Mouse (Mus musculus) midbrain, embryonic 14.5 days (tissue): ENCODE measurements around the gene Mgl2. TPM values are rescaled to one million over a fixed set of nuclear protein-coding genes. Genes with fewer than 3 reads are reported as not detected.
A peak's percentile ranks its signal among the peaks of the same experiment; 100 is the strongest.
"Not testable (repeated sequence)": the region's sequence is repeated elsewhere in the genome, so short reads cannot be mapped to it uniquely, and the experiment has no call there.

ENCODE experiments used
- ATAC-seq: fragments of 200-750 bp; cut with Nextera tagmentation; 2 replicates; pipeline ENCODE4 v1.8.0; 2017; ENCODE audit warnings: moderate number of reproducible peaks, moderate library complexity; ENCODE audit not compliant: low FRiP score, low TSS enrichment
- DNase-seq: peaks from one replicate; pipeline ENCODE4 v3.0.0-alpha.2; 2015
- H3K27ac ChIP-seq: fragments of 300-500 bp; sonication (generic); replicated peaks from 2 replicates; pipeline ENCODE4 v1.5.1; 2014; ENCODE audit warnings: mild to moderate bottlenecking, low read depth, low read length, moderate library complexity
- H3K27me3 ChIP-seq: fragments of 300-500 bp; sonication (generic); 2 replicates; pipeline ENCODE4 v1.6.1; 2014; ENCODE audit warnings: low read length, control low read depth, mixed read lengths; ENCODE audit not compliant: control insufficient read depth, insufficient read depth
- H3K36me3 ChIP-seq: fragments of 300-500 bp; sonication (generic); 2 replicates; pipeline ENCODE4 v1.6.1; 2014; ENCODE audit warnings: low read length, control low read depth; ENCODE audit not compliant: control insufficient read depth, insufficient read depth
- H3K4me1 ChIP-seq: fragments of 300-500 bp; sonication (generic); 2 replicates; pipeline ENCODE4 v1.6.1; 2014; ENCODE audit warnings: mild to moderate bottlenecking, antibody characterized with exemption, low read length, control low read depth; ENCODE audit not compliant: control insufficient read depth, insufficient read depth
- H3K4me2 ChIP-seq: fragments of 300-500 bp; sonication (generic); 2 replicates; pipeline ENCODE4 v1.6.1; 2014; ENCODE audit warnings: mild to moderate bottlenecking, low read length, moderate library complexity
- H3K4me3 ChIP-seq: fragments of 300-500 bp; sonication (generic); replicated peaks from 2 replicates; pipeline ENCODE4 v1.5.1; 2014; ENCODE audit warnings: low read depth, low read length
- H3K9ac ChIP-seq: fragments of 300-500 bp; sonication (generic); replicated peaks from 2 replicates; pipeline ENCODE4 v1.6.1; 2014; ENCODE audit warnings: mild to moderate bottlenecking, low read length, moderate library complexity
- H3K9me3 ChIP-seq: fragments of 300-500 bp; sonication (generic); 2 replicates; pipeline ENCODE4 v1.6.1; 2016; ENCODE audit warnings: low read length, control low read depth, mixed read lengths; ENCODE audit not compliant: control insufficient read depth
- whole genome bisulfite sequencing: fragments of 180-500 bp; shearing (Covaris S2); extraction: QIAGEN DNeasy Blood & Tissue Kit; methylation state at CpG from one replicate; pipeline ENCODE4 v1.1.7; 2014; 5-methylcytosine and 5-hydroxymethylcytosine counted together
- polyA plus RNA-seq: library from polyadenylated mRNA; unstranded; fragments of >200 nt; fragmentation: Nextera tagmentation; extraction: Ambion mirVana; gene quantifications from 2 replicates; pipeline ENCODE4 v1.2.1, GENCODE M21; 2014

Gene Mgl2
- polyA plus RNA-seq, 1 experiment from 2014 or later: 0.75 TPM

DNA sequence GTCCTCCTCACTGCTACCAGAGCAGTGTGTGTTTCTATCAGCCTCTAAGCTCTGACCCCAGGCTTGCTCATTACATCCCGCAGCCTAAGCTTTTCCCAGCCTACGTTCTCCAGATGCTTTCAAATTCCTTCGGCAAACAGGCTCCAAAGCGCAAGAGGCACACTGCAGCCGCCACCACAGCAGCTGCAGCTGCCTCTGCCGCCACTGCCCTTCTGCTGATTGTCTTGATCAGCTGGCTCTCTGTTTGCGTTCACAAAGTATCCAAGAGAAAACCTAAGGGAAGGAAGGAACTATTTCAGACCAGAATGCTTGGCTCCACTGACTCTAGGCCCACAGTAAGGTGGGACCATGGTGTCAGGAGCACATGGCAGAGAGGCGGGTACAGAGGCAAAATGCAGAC, 23.0 kb upstream of the Mgl2 start:
- ATAC-seq (no peak), DNase-seq (no peak)
- Histone ChIP-seq H3K9me3 (no peaks in the 10 kb centered on the region), H3K4me3 (no peak overlapping the region), H3K4me1 (no peaks in the 10 kb centered on the region), H3K27ac (no peak overlapping the region), H3K9ac (no peak overlapping the region), H3K27me3 (no peaks in the 10 kb centered on the region), H3K36me3 (no peaks in the 10 kb centered on the region), H3K4me2 (no peak overlapping the region)
- 67% methylated on average over 8 of the region's 8 CpGs for WGBS

DNA sequence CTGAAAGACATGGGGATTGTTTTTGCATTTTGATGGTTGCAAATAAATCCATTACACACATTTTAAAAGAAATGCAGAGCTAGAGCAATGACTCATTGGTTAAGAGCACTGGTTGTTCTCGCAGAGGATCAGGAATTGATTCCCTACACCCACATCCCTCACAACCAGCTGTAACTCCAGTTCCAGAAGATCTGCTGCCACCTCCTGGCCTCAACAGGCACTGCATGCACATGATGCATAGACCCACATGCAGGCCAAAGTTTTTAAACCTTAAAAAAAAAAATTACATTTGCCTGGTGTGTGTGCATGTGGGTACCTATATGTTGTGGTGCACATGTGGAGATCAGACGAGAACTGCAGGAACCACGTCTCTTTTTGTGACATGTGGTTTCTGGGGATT, 20.0 kb upstream of the Mgl2 start:
- no peaks in the 10 kb centered on the region for H3K9me3 ChIP-seq
- DNase-seq (peak; percentile 27), ATAC-seq (no peak)
- H3K4me1 ChIP-seq: no peaks in the 10 kb centered on the region
- WGBS: 71% methylated on average over 3 of the region's 3 CpGs
- H3K4me3 ChIP-seq: no peak overlapping the region
- H3K27me3 ChIP-seq: no peaks in the 10 kb centered on the region
- H3K27ac ChIP-seq: no peak overlapping the region
- H3K9ac ChIP-seq: no peak overlapping the region
- H3K4me2 ChIP-seq: no peak overlapping the region
- H3K36me3 ChIP-seq: no peaks in the 10 kb centered on the region

DNA sequence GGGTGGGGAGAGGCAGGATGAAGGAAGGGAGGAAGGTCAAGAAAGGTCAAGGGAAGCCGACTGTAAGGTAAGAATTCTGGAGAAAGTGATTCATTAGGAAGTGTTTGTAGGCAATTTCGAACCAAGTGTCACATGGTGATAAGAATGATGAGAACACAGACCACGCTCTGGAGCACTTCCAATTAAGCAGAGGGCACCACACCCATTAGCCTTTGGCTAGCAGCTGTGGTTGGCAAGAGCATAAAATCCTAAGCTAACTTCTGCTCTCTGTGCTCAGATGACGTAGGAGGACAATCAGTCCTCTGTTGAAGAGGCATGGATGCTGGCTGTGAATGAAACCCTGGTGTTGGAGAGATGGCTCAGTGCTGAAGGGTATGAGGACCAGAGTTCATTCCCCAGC, 15.6 kb upstream of the Mgl2 start:
- H3K36me3 ChIP-seq: no peaks in the 10 kb centered on the region
- no peak overlapping the region for H3K9ac ChIP-seq
- no peaks in the 10 kb centered on the region for H3K4me1 ChIP-seq
- no peak overlapping the region for H3K27ac ChIP-seq
- H3K9me3 ChIP-seq: no peaks in the 10 kb centered on the region
- no peak overlapping the region for H3K4me3 ChIP-seq
- DNase-seq (no peak), ATAC-seq (no peak)
- H3K4me2 ChIP-seq: no peak overlapping the region
- WGBS: 82% methylated on average over 4 of the region's 4 CpGs
- no peaks in the 10 kb centered on the region for H3K27me3 ChIP-seq

DNA sequence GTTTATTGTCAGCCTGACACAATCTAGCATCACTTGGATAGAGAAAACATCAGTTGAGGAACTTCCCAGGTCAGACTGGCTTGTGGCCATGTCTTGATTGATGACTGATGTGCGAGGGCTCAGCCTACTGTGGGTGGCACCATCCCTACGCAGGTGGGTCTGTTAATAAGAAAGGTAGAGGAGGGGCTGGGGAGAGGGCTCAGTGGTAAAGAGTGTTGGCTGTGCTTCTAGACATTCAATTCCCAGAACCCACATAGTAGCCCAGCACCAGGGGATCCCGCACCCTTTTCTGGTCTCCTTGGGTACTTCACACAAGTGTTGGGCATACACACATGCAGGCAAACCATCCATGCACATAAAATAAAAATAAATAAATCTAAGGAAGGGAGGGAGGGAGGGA, 14.2 kb upstream of the Mgl2 start:
- Histone ChIP-seq H3K27ac (no peak overlapping the region), H3K9ac (no peak overlapping the region), H3K9me3 (peaks cover 8% of the 10 kb centered on the region; the same call in 1 of the 2 replicates), H3K36me3 (no peaks in the 10 kb centered on the region), H3K4me3 (no peak overlapping the region), H3K27me3 (no peaks in the 10 kb centered on the region), H3K4me1 (no peaks in the 10 kb centered on the region), H3K4me2 (no peak overlapping the region)
- no peak for DNase-seq
- ATAC-seq: no peak
- WGBS: 96% methylated on average over 3 of the region's 3 CpGs

DNA sequence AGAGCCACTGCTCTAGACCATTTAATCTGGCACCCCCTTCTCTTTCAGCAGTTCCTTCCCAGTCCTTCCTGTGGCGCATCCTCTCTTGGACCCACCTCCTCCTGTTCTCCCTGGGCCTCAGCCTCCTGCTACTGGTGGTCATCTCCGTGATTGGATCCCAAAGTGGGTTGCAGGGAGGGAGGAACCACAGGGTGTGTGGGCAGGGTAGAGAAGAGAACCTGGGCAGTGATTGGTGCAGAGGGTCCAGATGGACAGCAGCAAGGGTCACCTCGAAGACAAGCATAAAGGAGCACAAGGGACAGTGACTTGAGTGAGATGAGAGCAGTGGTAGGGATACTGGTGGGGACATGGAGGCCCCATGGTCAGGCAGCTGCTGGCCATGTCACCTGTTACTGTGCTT, 4.9 kb downstream of the Mgl2 start:
- 75% methylated on average over 3 of the region's 3 CpGs for WGBS
- not testable (repeated sequence) for H3K4me1 ChIP-seq, H3K4me3 ChIP-seq, H3K27me3 ChIP-seq, H3K9ac ChIP-seq, DNase-seq, H3K27ac ChIP-seq, H3K4me2 ChIP-seq, H3K9me3 ChIP-seq, ATAC-seq, H3K36me3 ChIP-seq

DNA sequence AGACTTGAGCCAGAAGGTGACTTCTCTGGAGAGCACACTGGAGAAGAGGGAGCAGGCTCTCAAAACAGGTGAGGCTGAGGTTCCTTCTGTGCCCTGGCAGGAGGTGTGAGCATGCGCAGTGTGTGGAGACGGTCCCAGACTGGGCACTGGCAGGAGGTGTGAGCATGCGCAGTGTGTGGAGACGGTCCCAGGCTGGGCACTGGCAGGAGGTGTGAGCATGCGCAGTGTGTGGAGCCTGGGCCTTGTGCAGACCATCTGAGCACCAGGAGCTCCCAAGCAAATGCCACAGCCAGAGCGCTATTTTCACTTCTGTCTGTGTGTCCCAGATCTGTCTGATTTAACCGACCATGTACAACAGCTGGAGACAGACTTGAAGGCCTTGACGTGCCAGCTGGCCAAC, 5.8 kb downstream of the Mgl2 start:
- DNase-seq, H3K4me2 ChIP-seq, H3K27me3 ChIP-seq, H3K4me1 ChIP-seq, H3K4me3 ChIP-seq, H3K27ac ChIP-seq, H3K9ac ChIP-seq, H3K36me3 ChIP-seq, H3K9me3 ChIP-seq, ATAC-seq: not testable (repeated sequence)
- 90% methylated on average over 8 of the region's 8 CpGs for WGBS

DNA sequence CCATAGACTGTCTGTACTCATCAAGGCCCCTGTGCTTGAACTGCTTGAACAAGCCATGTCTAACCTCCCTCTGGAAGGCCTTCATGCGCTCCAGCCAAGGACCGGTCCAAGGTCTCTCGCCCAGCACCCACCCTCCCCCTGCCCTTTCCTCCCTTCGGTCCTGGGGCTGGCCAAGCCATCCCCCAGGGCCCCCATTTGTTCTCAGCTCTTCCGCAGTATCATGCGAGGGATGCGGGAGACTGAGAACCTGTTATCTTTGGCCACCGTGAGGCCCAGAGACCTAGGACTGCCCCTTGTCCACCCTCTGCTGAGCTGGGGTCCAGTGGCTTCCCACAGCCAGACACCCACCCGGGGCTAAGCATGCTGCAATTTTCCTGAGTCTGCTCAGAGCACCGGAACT, 9.0 kb downstream of the Mgl2 start:
- H3K9ac ChIP-seq: no peak overlapping the region
- no peak overlapping the region for H3K4me3 ChIP-seq
- 87% methylated on average over 10 of the region's 10 CpGs for WGBS
- no peak overlapping the region for H3K4me2 ChIP-seq
- H3K4me1 ChIP-seq: no peaks in the 10 kb centered on the region
- no peak for ATAC-seq
- no peak for DNase-seq
- H3K27ac ChIP-seq: no peak overlapping the region
- H3K36me3 ChIP-seq: no peaks in the 10 kb centered on the region
- H3K27me3 ChIP-seq: no peaks in the 10 kb centered on the region
- H3K9me3 ChIP-seq: no peaks in the 10 kb centered on the region

DNA sequence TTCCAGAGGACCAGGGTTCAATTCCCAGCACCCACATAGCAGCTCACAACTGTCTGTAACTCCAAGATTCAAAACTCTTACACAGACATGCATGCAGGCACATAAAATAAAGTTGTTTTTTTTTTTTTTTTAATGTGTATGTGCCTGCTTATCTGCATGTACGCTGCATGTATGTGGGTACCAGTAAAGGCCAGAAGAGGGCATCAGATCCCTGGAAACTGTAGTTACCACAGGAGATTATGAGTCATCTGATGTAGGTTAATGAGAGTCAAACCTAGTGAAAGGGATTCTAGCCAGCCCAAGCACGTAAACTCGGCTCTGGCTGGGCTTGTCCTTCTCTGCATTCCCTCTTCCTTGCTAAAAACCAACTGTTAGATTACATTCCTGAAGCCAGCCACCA, 20.9 kb downstream of the Mgl2 start:
- DNase-seq (no peak), ATAC-seq (no peak)
- H3K9ac ChIP-seq: no peak overlapping the region
- H3K27me3 ChIP-seq: no peaks in the 10 kb centered on the region
- no peaks in the 10 kb centered on the region for H3K4me1 ChIP-seq
- 71% methylated on average over 3 of the region's 3 CpGs for WGBS
- no peaks in the 10 kb centered on the region for H3K36me3 ChIP-seq
- no peak overlapping the region for H3K4me3 ChIP-seq
- no peaks in the 10 kb centered on the region for H3K9me3 ChIP-seq
- no peak overlapping the region for H3K4me2 ChIP-seq
- no peak overlapping the region for H3K27ac ChIP-seq

DNA sequence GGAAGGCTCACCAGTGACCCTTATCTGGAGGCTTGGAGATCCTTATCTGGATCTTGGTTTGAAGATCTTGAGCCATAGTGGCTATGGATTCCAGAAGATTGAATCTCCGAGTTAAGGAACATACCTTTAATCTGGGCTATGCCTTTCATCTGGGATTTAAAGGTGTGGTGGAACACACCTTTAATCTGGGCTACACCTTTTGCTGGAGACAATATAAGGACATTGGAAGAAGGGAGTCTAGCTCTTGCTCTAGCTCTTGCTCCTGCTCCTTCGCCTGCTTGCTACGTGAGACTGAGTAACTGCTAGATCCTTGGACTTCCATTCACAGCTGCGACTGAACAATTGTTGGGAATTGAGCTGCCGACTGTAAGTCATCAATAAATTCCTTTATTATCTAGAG, 25.8 kb downstream of the Mgl2 start, which contains the start of gene Clec10a:
Gene Clec10a, plus strand, starts transcription at position 301 of the 400 bp plus-strand sequence.
- not testable (repeated sequence) for H3K4me3 ChIP-seq, H3K4me2 ChIP-seq, H3K36me3 ChIP-seq, H3K27me3 ChIP-seq, H3K9me3 ChIP-seq, H3K4me1 ChIP-seq, H3K9ac ChIP-seq, DNase-seq, H3K27ac ChIP-seq, ATAC-seq
- WGBS: no CpG with 5 or more reads among the region's 5 CpGs
